Mouse (Mus musculus) right cerebral cortex, adult 2 months (tissue): ENCODE measurements around the gene B4galnt4.

Source experiments
- DNase-seq, 2 experiments: peaks; one replicate each; pipeline ENCODE4 v3.0.0; 2021 to 2022; ENCODE audit warnings: low spot score in 2 of 2

B4galnt4 gene

GRCm38 (mm10) chr7:141070058-141070862 lies 9.4 kb downstream of the B4galnt4 start:
- DNase-seq, result peak; percentile 84 to 86

- DNase-seq, result peak in 1 of 2 experiments; percentile 50
Measured at GRCm38 (mm10) chr7:141072017-141072745, 11.3 kb downstream of the B4galnt4 start.

GRCm38 (mm10) chr7:141073782-141074181 lies 12.9 kb downstream of the B4galnt4 start:
- DNase-seq, result peak in 1 of 2 experiments; percentile 38

- no peak for DNase-seq
Measured at GRCm38 (mm10) chr7:141077841-141078240, 16.9 kb downstream of the B4galnt4 start, which contains the start of gene Pkp3. Pkp3 (plus strand) TSS chr7:141078218.

GRCm38 (mm10) chr7:141078876-141079275 lies 18.0 kb downstream of the B4galnt4 start:
- no peak for DNase-seq

- no peak for DNase-seq
Measured at GRCm38 (mm10) chr7:141079481-141080449, 18.9 kb downstream of the B4galnt4 start.

- DNase-seq, result no peak
Measured at GRCm38 (mm10) chr7:141087894-141088293, 27.0 kb downstream of the B4galnt4 start.

- DNase-seq, result no peak
Measured at GRCm38 (mm10) chr7:141088473-141088872, 27.6 kb downstream of the B4galnt4 start.

GRCm38 (mm10) chr7:141090228-141090627 lies 29.3 kb downstream of the B4galnt4 start:
- DNase-seq, result no peak

- DNase-seq, result peak; percentile 20 to 40
Measured at GRCm38 (mm10) chr7:141092051-141092735, 31.3 kb downstream of the B4galnt4 start.

- DNase-seq, result no peak
Measured at GRCm38 (mm10) chr7:141093950-141094349, 33.0 kb downstream of the B4galnt4 start.

- DNase-seq, result no peak
Measured at GRCm38 (mm10) chr7:141094487-141095205, 33.7 kb downstream of the B4galnt4 start.

- DNase-seq, result no peak
Measured at GRCm38 (mm10) chr7:141096021-141096420, 35.1 kb downstream of the B4galnt4 start.

- no peak for DNase-seq
Measured at GRCm38 (mm10) chr7:141096649-141097056, 35.7 kb downstream of the B4galnt4 start.

- no peak for DNase-seq
Measured at GRCm38 (mm10) chr7:141097177-141097576, 36.3 kb downstream of the B4galnt4 start.

- DNase-seq, result peak; percentile 23 to 38
Measured at GRCm38 (mm10) chr7:141099911-141100691, 39.2 kb downstream of the B4galnt4 start, which contains the start of gene Sigirr. Sigirr (minus strand) TSS chr7:141100572.

GRCm38 (mm10) chr7:141103161-141103560 lies 42.3 kb downstream of the B4galnt4 start:
- DNase-seq, result no peak

- DNase-seq, result no peak
Measured at GRCm38 (mm10) chr7:141115874-141116273, 55.0 kb downstream of the B4galnt4 start.

GRCm38 (mm10) chr7:141117636-141118035 lies 56.7 kb downstream of the B4galnt4 start, which contains the start of gene Ano9:
Ano9 (minus strand) TSS chr7:141117806.
- no peak for DNase-seq
